29 mouse cellular contexts compared by ENCODE assay signal in the genomic region with DNA sequence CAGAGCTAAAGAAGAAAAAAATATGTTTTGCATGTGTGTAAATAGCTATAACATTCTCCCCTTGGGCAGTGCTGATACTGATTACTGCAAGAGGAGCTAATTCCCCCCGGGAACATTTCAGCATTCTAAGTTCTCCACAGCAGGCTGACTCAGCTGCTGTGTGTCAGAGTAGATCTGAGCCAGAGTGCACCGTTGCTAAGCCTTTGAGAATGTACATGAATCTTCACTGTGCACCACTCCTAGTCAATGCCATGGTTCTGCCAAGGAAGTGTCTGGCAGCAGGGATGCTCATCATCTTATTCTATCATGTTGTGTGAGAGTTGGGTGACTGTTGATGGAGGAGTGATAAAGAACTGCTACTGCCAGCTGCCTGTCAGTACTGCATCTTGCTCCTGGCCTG.
DNase-seq lines count a peak whose midpoint lies in the region; ATAC-seq lines count a peak whose summit lies in the region.
"Had no signal": no experiment of that assay in that cellular context is flagged by ENCODE, and none has a peak within 500 bp of the region (broad histone marks: within the 10 kb centered on the region; RNA-seq: fewer than 3 reads in every experiment).

No protein-coding gene starts in this region.

- H3K36me3 ChIP-seq in embryonic facial prominence, embryonic 14.5 days (ENCODE audit: control insufficient read depth, insufficient read depth, low read length) = no peaks in the 10 kb centered on the region
- no peaks in the 10 kb centered on the region for H3K36me3 ChIP-seq in embryonic facial prominence, embryonic 10.5 days (replicated peaks)
- no peaks in the 10 kb centered on the region for H3K36me3 ChIP-seq in neural tube, embryonic 15.5 days
- H3K36me3 ChIP-seq: embryonic facial prominence, embryonic 12.5 days; heart, embryonic 13.5 days; hindbrain, embryonic 12.5 days; midbrain, embryonic 15.5 days; neural tube, embryonic 13.5 days; stomach, embryonic 15.5 days had no signal

- no peak overlapping the region for H3K4me2 ChIP-seq in embryonic facial prominence, embryonic 14.5 days (ENCODE audit: low read depth, low read length)
- no peak overlapping the region for H3K4me2 ChIP-seq in neural tube, embryonic 15.5 days
- H3K4me2 ChIP-seq: embryonic facial prominence, embryonic 12.5 days; forebrain, embryonic 13.5 days; heart, embryonic 13.5 days; hindbrain, embryonic 12.5 days; midbrain, embryonic 15.5 days; neural tube, embryonic 13.5 days; stomach, embryonic 15.5 days had no signal

- H3K27me3 ChIP-seq in embryonic facial prominence, embryonic 14.5 days (replicated peaks; ENCODE audit: control insufficient read depth, insufficient read depth, low read length) = no peaks in the 10 kb centered on the region
- no peaks in the 10 kb centered on the region for H3K27me3 ChIP-seq in embryonic facial prominence, embryonic 10.5 days (replicated peaks; ENCODE audit: low read depth, poor library complexity, severe bottlenecking)
- no peaks in the 10 kb centered on the region for H3K27me3 ChIP-seq in neural tube, embryonic 15.5 days (replicated peaks)
- H3K27me3 ChIP-seq: embryonic facial prominence, embryonic 12.5 days; forebrain, embryonic 13.5 days; heart, embryonic 13.5 days; hindbrain, embryonic 12.5 days; midbrain, embryonic 15.5 days; neural tube, embryonic 13.5 days; stomach, embryonic 15.5 days had no signal

- no peak for ATAC-seq in embryonic facial prominence, embryonic 14.5 days (ENCODE audit: low read depth)
- ATAC-seq in neural tube, embryonic 15.5 days (ENCODE audit: low FRiP score) = no peak
- ATAC-seq: activated CD4-positive, CD25-positive, alpha-beta regulatory T cell, adult 4 months; forebrain, embryonic 13.5 days; midbrain, embryonic 15.5 days had no signal

- no peak overlapping the region for H3K9ac ChIP-seq in embryonic facial prominence, embryonic 14.5 days (ENCODE audit: low read depth, low read length)
- H3K9ac ChIP-seq in neural tube, embryonic 15.5 days (replicated peaks) = no peak overlapping the region
- H3K9ac ChIP-seq: embryonic facial prominence, embryonic 12.5 days; forebrain, embryonic 13.5 days; heart, embryonic 13.5 days; hindbrain, embryonic 12.5 days; midbrain, embryonic 15.5 days; neural tube, embryonic 13.5 days; stomach, embryonic 15.5 days had no signal

- no peaks in the 10 kb centered on the region for H3K9me3 ChIP-seq in embryonic facial prominence, embryonic 14.5 days (ENCODE audit: control insufficient read depth, low read length)
- no peaks in the 10 kb centered on the region for H3K9me3 ChIP-seq in embryonic facial prominence, embryonic 10.5 days
- no peaks in the 10 kb centered on the region for H3K9me3 ChIP-seq in neural tube, embryonic 15.5 days (replicated peaks)
- H3K9me3 ChIP-seq: embryonic facial prominence, embryonic 12.5 days; forebrain, embryonic 13.5 days; heart, embryonic 13.5 days; hindbrain, embryonic 12.5 days; midbrain, embryonic 15.5 days; neural tube, embryonic 13.5 days; stomach, embryonic 15.5 days had no signal

- no peak overlapping the region for H3K4me3 ChIP-seq in embryonic facial prominence, embryonic 14.5 days (ENCODE audit: low read depth, low read length)
- H3K4me3 ChIP-seq in embryonic facial prominence, embryonic 10.5 days = no peak overlapping the region
- no peak overlapping the region for H3K4me3 ChIP-seq in neural tube, embryonic 15.5 days (replicated peaks)
- H3K4me3 ChIP-seq: embryonic facial prominence, embryonic 12.5 days; erythroblast, embryonic 14.5 days; forebrain, embryonic 13.5 days; heart, embryonic 13.5 days; hindbrain, embryonic 12.5 days; midbrain, embryonic 15.5 days; myocyte; neural tube, embryonic 13.5 days; stomach, embryonic 15.5 days had no signal

- WGBS in embryonic facial prominence, embryonic 14.5 days = 41% methylated on average over 2 of the region's 2 CpGs
- 75% methylated on average over 2 of the region's 2 CpGs for WGBS in embryonic facial prominence, embryonic 10.5 days
- WGBS in neural tube, embryonic 15.5 days = 54% methylated on average over 2 of the region's 2 CpGs

- H3K4me1 ChIP-seq in embryonic facial prominence, embryonic 14.5 days (ENCODE audit: control insufficient read depth, insufficient read depth, low read length) = no peaks in the 10 kb centered on the region
- no peaks in the 10 kb centered on the region for H3K4me1 ChIP-seq in embryonic facial prominence, embryonic 10.5 days
- no peaks in the 10 kb centered on the region for H3K4me1 ChIP-seq in neural tube, embryonic 15.5 days
- H3K4me1 ChIP-seq: embryonic facial prominence, embryonic 12.5 days; forebrain, embryonic 13.5 days; heart, embryonic 13.5 days; hindbrain, embryonic 12.5 days; midbrain, embryonic 15.5 days; neural tube, embryonic 13.5 days; stomach, embryonic 15.5 days had no signal

- no peak overlapping the region for H3K27ac ChIP-seq in embryonic facial prominence, embryonic 14.5 days (replicated peaks; ENCODE audit: low read depth, low read length)
- H3K27ac ChIP-seq in embryonic facial prominence, embryonic 10.5 days (replicated peaks) = no peak overlapping the region
- H3K27ac ChIP-seq in neural tube, embryonic 15.5 days (replicated peaks) = no peak overlapping the region
- H3K27ac ChIP-seq: embryonic facial prominence, embryonic 12.5 days; forebrain, embryonic 13.5 days; heart, embryonic 13.5 days; hindbrain, embryonic 12.5 days; midbrain, embryonic 15.5 days; neural tube, embryonic 13.5 days; stomach, embryonic 15.5 days had no signal

- intact Hi-C loops in heart, postnatal 10 days (cut with DNase I) = no loop called here

- DNase-seq in embryonic facial prominence, embryonic 14.5 days (ENCODE audit: low spot score) = peak; percentile 16
- no peak for DNase-seq in embryonic facial prominence, embryonic 10.5 days (ENCODE audit: low spot score)
- peak; percentile 1 to 3 for DNase-seq in heart, postnatal 10 days
- no peak for DNase-seq in heart, adult 11 months
- DNase-seq in right cerebral cortex, postnatal 36 days (ENCODE audit: low spot score in 2 of 2) = peak; percentile 13 to 29
- no peak for DNase-seq in right cerebral cortex, postnatal 10 days (ENCODE audit: low spot score in 2 of 2)
- DNase-seq in heart, adult 8-10 months (ENCODE audit: low spot score) = no peak
- DNase-seq: adrenal gland, postnatal 25 days; cerebellum, adult 18-20 months; cerebellum, postnatal 14 days; gastrocnemius, postnatal 10 days; kidney, adult 11 months; kidney, postnatal 4 days; layer of hippocampus, adult 9-11 months; lung, postnatal 4 days; right cerebral cortex, postnatal 25 days; thymus, adult 18-20 months; thymus, postnatal 36 days had no signal

Comparison
In these comparisons a context has a peak if more than half of its experiments do, and no peak if none do; other contexts are left out.
1. DNase-seq: peak in embryonic facial prominence, embryonic 14.5 days (single experiment), heart, postnatal 10 days (2 of 2) and right cerebral cortex, postnatal 36 days (2 of 2); none in embryonic facial prominence, embryonic 10.5 days (single experiment), heart, adult 11 months (single experiment), right cerebral cortex, postnatal 10 days (0 of 2) and heart, adult 8-10 months (single experiment).